22 mouse cellular contexts compared by ENCODE assay signal in the genomic region with DNA sequence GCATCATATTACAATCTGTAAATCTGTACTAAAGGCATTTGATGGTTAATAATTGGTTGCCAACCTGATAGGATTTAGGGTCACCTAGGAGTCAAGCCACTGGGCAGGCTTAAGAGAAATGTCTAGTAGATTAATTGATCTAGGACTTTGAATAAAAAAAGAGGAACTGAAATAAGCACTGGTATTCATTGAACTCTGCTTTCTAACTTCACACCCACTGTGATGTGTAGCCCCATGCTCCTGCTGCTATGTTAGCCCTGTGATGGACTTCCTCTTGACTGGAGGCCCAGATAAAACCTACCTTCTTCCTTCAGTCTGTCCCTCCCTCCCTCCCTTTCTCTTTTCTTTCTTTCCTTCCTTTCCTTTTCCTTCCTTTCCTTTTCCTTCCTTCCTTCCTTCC. TPM values are rescaled to one million over a fixed set of nuclear protein-coding genes. Genes with fewer than 3 reads are reported as not detected.
A peak's percentile ranks its signal among the peaks of the same experiment; 100 is the strongest.
DNase-seq lines count a peak whose midpoint lies in the region; ATAC-seq lines count a peak whose summit lies in the region.
"Had no signal": no experiment of that assay in that cellular context is flagged by ENCODE, and none has a peak within 500 bp of the region (broad histone marks: within the 10 kb centered on the region; RNA-seq: fewer than 3 reads in every experiment).

No protein-coding gene starts in this region.

- intact Hi-C loops in gastrocnemius, postnatal 36 days (cut with DNase I), result no loop called here

- H3K4me2 ChIP-seq in midbrain, embryonic 16.5 days (ENCODE audit: low read length), result no peak overlapping the region
- H3K4me2 ChIP-seq: heart, embryonic 11.5 days; heart, embryonic 15.5 days; hindbrain, embryonic 14.5 days; intestine, embryonic 15.5 days had no signal

- H3K4me1 ChIP-seq in midbrain, embryonic 16.5 days (ENCODE audit: control insufficient read depth, insufficient read depth, low read length), result no peaks in the 10 kb centered on the region
- H3K4me1 ChIP-seq: embryonic facial prominence, embryonic 10.5 days; forebrain, embryonic 10.5 days; heart, embryonic 15.5 days; hindbrain, embryonic 10.5 days; intestine, embryonic 15.5 days had no signal

- no peak overlapping the region for H3K9ac ChIP-seq in midbrain, embryonic 16.5 days (ENCODE audit: low read depth, low read length)
- H3K9ac ChIP-seq: heart, embryonic 15.5 days; hindbrain, embryonic 14.5 days; intestine, embryonic 15.5 days had no signal

- H3K27ac ChIP-seq in midbrain, embryonic 16.5 days (ENCODE audit: low read length), result no peak overlapping the region
- H3K27ac ChIP-seq: embryonic facial prominence, embryonic 10.5 days; forebrain, embryonic 10.5 days; heart, adult 2 months; heart, embryonic 15.5 days; hindbrain, embryonic 10.5 days; hindbrain, embryonic 14.5 days; intestine, embryonic 15.5 days had no signal

- ATAC-seq in megakaryocyte progenitor cell, adult 5-6 weeks (replicated peaks; ENCODE audit: poor library complexity), result peak; percentile 71
- ATAC-seq in midbrain, embryonic 16.5 days, result no peak
- ATAC-seq: CD4-positive, CD25-positive, alpha-beta regulatory T cell, adult 4 months; forebrain, embryonic 14.5 days; intestine, embryonic 15.5 days had no signal

- peak; percentile 68 for DNase-seq in A20 (ENCODE audit: low read depth, low spot score)
- DNase-seq in MEL-GATA-1-ER (ENCODE audit: extremely low read depth, low read depth), result peak; percentile 57
- DNase-seq in thymus, postnatal 14 days, result no peak
- DNase-seq in gastrocnemius, postnatal 36 days, result no peak
- DNase-seq: adrenal gland, adult 2 months; cerebellum, adult 11 months; cerebellum, adult 9-10 months; cerebellum, postnatal 25 days; heart, adult 2 months; heart, postnatal 14 days had no signal

- no peak overlapping the region for H3K4me3 ChIP-seq in midbrain, embryonic 16.5 days (ENCODE audit: low read depth, low read length)
- H3K4me3 ChIP-seq: embryonic facial prominence, embryonic 10.5 days; erythroblast, embryonic 14.5 days; forebrain, embryonic 10.5 days; heart, adult 2 months; heart, embryonic 15.5 days; hindbrain, embryonic 10.5 days; intestine, embryonic 15.5 days had no signal

- H3K9me3 ChIP-seq in midbrain, embryonic 16.5 days (replicated peaks; ENCODE audit: control insufficient read depth, low read length, poor library complexity, severe bottlenecking), result no peaks in the 10 kb centered on the region
- H3K9me3 ChIP-seq: embryonic facial prominence, embryonic 10.5 days; forebrain, embryonic 10.5 days; heart, embryonic 15.5 days; hindbrain, embryonic 10.5 days; intestine, embryonic 15.5 days had no signal

- no peaks in the 10 kb centered on the region for H3K27me3 ChIP-seq in midbrain, embryonic 16.5 days (ENCODE audit: control insufficient read depth, insufficient read depth, low read depth, low read length)
- H3K27me3 ChIP-seq: heart, embryonic 15.5 days; intestine, embryonic 15.5 days had no signal

- H3K36me3 ChIP-seq in midbrain, embryonic 16.5 days (ENCODE audit: control insufficient read depth, insufficient read depth, low read length), result peaks cover 29% of the 10 kb centered on the region

RNA-seq across cellular contexts. Expression of a gene that starts 29.1 kb away (rescaled TPM):
- total RNA-seq in megakaryocyte progenitor cell, adult 5-6 weeks (2015), result 18.2 and 18.5 TPM in 2 replicates
- total RNA-seq in megakaryocyte progenitor cell, adult 5-6 weeks (2017), result 21.1 and 32.2 TPM in 2 replicates
- 80.2 and 80.6 TPM in 2 replicates for polyA plus RNA-seq in midbrain, embryonic 16.5 days (2015; fragmentation: Nextera tagmentation; extraction: Ambion mirVana)
- 10 to 100 TPM; 22.1 to 24.2 TPM for total RNA-seq in gastrocnemius, postnatal 36 days (2021)

RNA-seq across cellular contexts. Expression of a gene that starts 57.0 kb away (rescaled TPM):
- 82.2 and 84.2 TPM in 2 replicates for total RNA-seq in megakaryocyte progenitor cell, adult 5-6 weeks (2015)
- total RNA-seq in megakaryocyte progenitor cell, adult 5-6 weeks (2017), result 90.0 and 111 TPM in 2 replicates
- polyA plus RNA-seq in midbrain, embryonic 16.5 days (2015; fragmentation: Nextera tagmentation; extraction: Ambion mirVana), result 66.1 and 71.2 TPM in 2 replicates
- total RNA-seq in gastrocnemius, postnatal 36 days (2021), result 10 to 100 TPM; 14.6 to 15.7 TPM

RNA-seq across cellular contexts. Expression of a gene that starts 58.8 kb away (rescaled TPM):
- total RNA-seq in megakaryocyte progenitor cell, adult 5-6 weeks (2015), result 12.6 and 13.3 TPM in 2 replicates
- 8.6 and 12.6 TPM in 2 replicates for total RNA-seq in megakaryocyte progenitor cell, adult 5-6 weeks (2017)
- polyA plus RNA-seq in midbrain, embryonic 16.5 days (2015; fragmentation: Nextera tagmentation; extraction: Ambion mirVana), result 1.8 and 2.0 TPM in 2 replicates
- total RNA-seq in gastrocnemius, postnatal 36 days (2021), result under 1 TPM; 0.20 to 0.28 TPM
- polyA plus RNA-seq: adrenal gland, adult 2 months had no signal

RNA-seq across cellular contexts. Expression of a gene that starts 59.1 kb away (rescaled TPM):
- 73.7 and 86.4 TPM in 2 replicates for total RNA-seq in megakaryocyte progenitor cell, adult 5-6 weeks (2015)
- 88.8 and 105 TPM in 2 replicates for total RNA-seq in megakaryocyte progenitor cell, adult 5-6 weeks (2017)
- polyA plus RNA-seq in midbrain, embryonic 16.5 days (2015; fragmentation: Nextera tagmentation; extraction: Ambion mirVana), result 62.3 and 68.8 TPM in 2 replicates
- 10 to 100 TPM; 54.5 to 55.8 TPM for total RNA-seq in gastrocnemius, postnatal 36 days (2021)

Comparison
In these comparisons a context has a peak if more than half of its experiments do, and no peak if none do; other contexts are left out.
1. DNase-seq: peak in A20 (single experiment) and MEL-GATA-1-ER (single experiment); none in thymus, postnatal 14 days (single experiment) and gastrocnemius, postnatal 36 days (0 of 2).
2. RNA of a gene that starts 57.0 kb away (total RNA-seq): 82.2 to 111 TPM in megakaryocyte progenitor cell, adult 5-6 weeks; 14.6 to 15.7 TPM in gastrocnemius, postnatal 36 days; every median in the first group is over 4 times any median in the second.
3. RNA of a gene that starts 58.8 kb away (total RNA-seq): 8.6 to 13.3 TPM in megakaryocyte progenitor cell, adult 5-6 weeks; 0.20 to 0.28 TPM in gastrocnemius, postnatal 36 days; every median in the first group is over 4 times any median in the second.